ENCODE assay signal across 21 mouse cellular contexts in the genomic region with DNA sequence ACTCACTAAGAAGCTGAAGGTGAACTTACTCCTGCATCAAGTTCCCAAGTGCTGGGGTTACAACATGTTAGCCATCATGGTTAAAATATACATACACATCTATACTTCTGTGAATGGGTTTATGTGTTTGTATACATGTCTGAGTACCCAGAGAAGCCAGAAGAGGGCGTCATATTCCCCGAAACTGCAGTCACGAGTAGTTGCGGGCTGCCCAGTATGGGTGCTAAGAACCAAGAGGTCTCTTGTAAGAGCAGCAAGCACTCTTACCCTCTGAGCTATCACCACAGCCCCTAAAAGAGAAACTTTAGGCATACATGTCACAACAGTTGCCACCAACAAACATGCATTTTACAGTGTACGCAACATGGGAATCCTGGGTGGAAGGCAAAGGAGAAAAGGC.
A peak's percentile ranks its signal among the peaks of the same experiment; 100 is the strongest.
DNase-seq lines count a peak whose midpoint lies in the region; ATAC-seq and TF ChIP-seq lines count a peak whose summit lies in the region.
"Had no signal": no experiment of that assay in that cellular context is flagged by ENCODE, and none has a peak within 500 bp of the region (broad histone marks: within the 10 kb centered on the region; RNA-seq: fewer than 3 reads in every experiment).

No protein-coding gene starts in this region.

- peak; percentile 55 for DNase-seq in heart, adult 11 months
- DNase-seq in heart, adult 8-10 months (ENCODE audit: low spot score) = no peak
- DNase-seq in liver, embryonic 14.5 days (ENCODE audit: low read depth in 3 of 3, low spot score in 3 of 3) = no peak
- no peak for DNase-seq in liver
- DNase-seq in ZHBTc4 (ENCODE audit: low read depth, low spot score) = peak; percentile 48
- no peak for DNase-seq in right cerebral cortex, postnatal 10 days (ENCODE audit: low spot score in 2 of 2)
- DNase-seq in forebrain, embryonic 11.5 days (ENCODE audit: low spot score) = no peak
- DNase-seq: adrenal gland, adult 2 months; adrenal gland, postnatal 25 days; cerebellum, adult 18-20 months; cerebellum, postnatal 14 days; gastrocnemius, postnatal 10 days; heart, adult 2 months had no signal

- H3K36me3 ChIP-seq in liver, embryonic 14.5 days (replicated peaks; ENCODE audit: control insufficient read depth, insufficient read depth, low read depth) = peaks cover 40% of the 10 kb centered on the region
- peaks cover 18% of the 10 kb centered on the region for H3K36me3 ChIP-seq in ES-Bruce4 (ENCODE audit: control insufficient read depth, insufficient read depth, low read length, poor library complexity, severe bottlenecking)
- peaks cover 8% of the 10 kb centered on the region; the same call in 1 of the 2 replicates for H3K36me3 ChIP-seq in forebrain, embryonic 11.5 days (ENCODE audit: control insufficient read depth, insufficient read depth, low read length)

- 81% methylated on average over 5 of the region's 5 CpGs for WGBS in liver, embryonic 14.5 days (ENCODE audit: insufficient replicate concordance)
- WGBS in forebrain, embryonic 11.5 days = 94% methylated on average over 5 of the region's 5 CpGs

- no peak overlapping the region for H3K4me2 ChIP-seq in liver, embryonic 14.5 days (ENCODE audit: low read depth)
- no peak overlapping the region for H3K4me2 ChIP-seq in forebrain, embryonic 11.5 days (ENCODE audit: low read depth, low read length, severe bottlenecking)
- H3K4me2 ChIP-seq: embryonic facial prominence, embryonic 12.5 days; forebrain, embryonic 12.5 days; heart, embryonic 12.5 days; hindbrain, embryonic 14.5 days had no signal

- TF ChIP-seq POLR2A in ES-Bruce4 (IDR thresholded peaks at IDR 0.05; ENCODE audit: insufficient read depth, low read length) = no peak

- TF ChIP-seq EP300 in liver, embryonic 14.5 days (IDR thresholded peaks at IDR 0.05; ENCODE audit: low read depth) = no peak
- no peak for TF ChIP-seq EP300 in ES-Bruce4 (IDR thresholded peaks at IDR 0.05; ENCODE audit: insufficient read depth, low read depth, low read length)

- TF ChIP-seq CTCF in liver, embryonic 14.5 days (IDR thresholded peaks at IDR 0.05; ENCODE audit: low read depth) = 0 out of 2 replicates have a peak, but pooled peaks have one; percentile 10
- peak; percentile 8 for TF ChIP-seq CTCF in ES-Bruce4 (IDR thresholded peaks at IDR 0.05; ENCODE audit: low read depth, low read length)

- H3K9me3 ChIP-seq in liver, embryonic 14.5 days (ENCODE audit: control insufficient read depth, low read length) = no peaks in the 10 kb centered on the region
- no peaks in the 10 kb centered on the region for H3K9me3 ChIP-seq in ES-Bruce4 (replicated peaks; ENCODE audit: control insufficient read depth, insufficient read depth, low read length, poor library complexity, severe bottlenecking)
- no peaks in the 10 kb centered on the region for H3K9me3 ChIP-seq in forebrain, embryonic 11.5 days (ENCODE audit: control insufficient read depth, low read length)
- H3K9me3 ChIP-seq: embryonic facial prominence, embryonic 12.5 days; forebrain, embryonic 12.5 days; G1E; heart, embryonic 12.5 days; hindbrain, embryonic 10.5 days had no signal

- no peak for ATAC-seq in liver, embryonic 14.5 days (ENCODE audit: insufficient read depth)
- ATAC-seq in forebrain, embryonic 11.5 days (replicated peaks; ENCODE audit: low FRiP score) = no peak
- ATAC-seq: forebrain, embryonic 16.5 days had no signal

- H3K9ac ChIP-seq in liver, embryonic 14.5 days (replicated peaks) = no peak overlapping the region
- H3K9ac ChIP-seq in ES-Bruce4 (ENCODE audit: low read depth, poor library complexity, severe bottlenecking) = no peak overlapping the region
- no peak overlapping the region for H3K9ac ChIP-seq in forebrain, embryonic 11.5 days (ENCODE audit: low read length)
- H3K9ac ChIP-seq: embryonic facial prominence, embryonic 12.5 days; forebrain, embryonic 12.5 days; heart, embryonic 12.5 days; hindbrain, embryonic 14.5 days had no signal

- no peak overlapping the region for H3K4me3 ChIP-seq in liver, embryonic 14.5 days (ENCODE audit: insufficient read depth in 1 of 2, low read depth in 2 of 2, low read length in 2 of 2)
- H3K4me3 ChIP-seq in ES-Bruce4 (ENCODE audit: low read depth, low read length) = no peak overlapping the region
- no peak overlapping the region for H3K4me3 ChIP-seq in forebrain, embryonic 11.5 days (ENCODE audit: low read depth, low read length)
- H3K4me3 ChIP-seq: embryonic facial prominence, embryonic 12.5 days; forebrain, embryonic 12.5 days; heart, adult 2 months; heart, embryonic 12.5 days; hindbrain, embryonic 10.5 days had no signal

- no peak overlapping the region for H3K27ac ChIP-seq in liver, embryonic 14.5 days
- no peak overlapping the region for H3K27ac ChIP-seq in ES-Bruce4 (ENCODE audit: insufficient read depth, low read length)
- no peak overlapping the region for H3K27ac ChIP-seq in forebrain, embryonic 11.5 days (ENCODE audit: low read depth, low read length)
- H3K27ac ChIP-seq: embryonic facial prominence, embryonic 12.5 days; forebrain, embryonic 12.5 days; heart, adult 2 months; hindbrain, embryonic 10.5 days; hindbrain, embryonic 14.5 days had no signal

- no peaks in the 10 kb centered on the region for H3K27me3 ChIP-seq in liver, embryonic 14.5 days (ENCODE audit: control insufficient read depth, insufficient read depth, low read length)
- no peaks in the 10 kb centered on the region for H3K27me3 ChIP-seq in ES-Bruce4 (ENCODE audit: control insufficient read depth, insufficient read depth, low read length, poor library complexity, severe bottlenecking)
- H3K27me3 ChIP-seq in forebrain, embryonic 11.5 days (ENCODE audit: control insufficient read depth, insufficient read depth, low read length) = no peaks in the 10 kb centered on the region
- H3K27me3 ChIP-seq: embryonic facial prominence, embryonic 12.5 days; forebrain, embryonic 12.5 days; heart, embryonic 12.5 days had no signal

- no peaks in the 10 kb centered on the region for H3K4me1 ChIP-seq in liver, embryonic 14.5 days (replicated peaks; ENCODE audit: control insufficient read depth in 2 of 2, insufficient read depth in 2 of 2, low read length in 1 of 2)
- H3K4me1 ChIP-seq in ES-Bruce4 (ENCODE audit: control insufficient read depth, insufficient read depth, low read length) = peaks cover 3% of the 10 kb centered on the region
- no peaks in the 10 kb centered on the region for H3K4me1 ChIP-seq in forebrain, embryonic 11.5 days (replicated peaks; ENCODE audit: control insufficient read depth, insufficient read depth, low read length)
- H3K4me1 ChIP-seq: embryonic facial prominence, embryonic 12.5 days; forebrain, embryonic 12.5 days; heart, embryonic 12.5 days; hindbrain, embryonic 10.5 days had no signal

Comparison
In these comparisons a context has a peak if more than half of its experiments do, and no peak if none do; other contexts are left out.
1. DNase-seq: peak in heart, adult 11 months (single experiment) and ZHBTc4 (single experiment); none in heart, adult 8-10 months (single experiment), liver, embryonic 14.5 days (0 of 3), liver (single experiment), right cerebral cortex, postnatal 10 days (0 of 2) and forebrain, embryonic 11.5 days (single experiment).